Mouse (Mus musculus) cerebellum, adult 2 months (tissue): ENCODE results near the gene Trp53tg5.

Experiments
- CTCF ChIP-seq: fragments of 200-500 bp; IDR thresholded peaks from 2 replicates; pipeline ENCODE4 v1.5.1; 2011; ENCODE audit warnings: low read depth, mild to moderate bottlenecking, control low read depth, low read length, moderate library complexity, borderline replicate concordance; ENCODE audit not compliant: insufficient read depth
- POLR2A ChIP-seq: fragments of 200-500 bp; IDR thresholded peaks from 2 replicates; pipeline ENCODE4 v1.6.1; 2011; ENCODE audit warnings: low read length, control low read depth, borderline replicate concordance; ENCODE audit not compliant: insufficient read depth

DNA sequence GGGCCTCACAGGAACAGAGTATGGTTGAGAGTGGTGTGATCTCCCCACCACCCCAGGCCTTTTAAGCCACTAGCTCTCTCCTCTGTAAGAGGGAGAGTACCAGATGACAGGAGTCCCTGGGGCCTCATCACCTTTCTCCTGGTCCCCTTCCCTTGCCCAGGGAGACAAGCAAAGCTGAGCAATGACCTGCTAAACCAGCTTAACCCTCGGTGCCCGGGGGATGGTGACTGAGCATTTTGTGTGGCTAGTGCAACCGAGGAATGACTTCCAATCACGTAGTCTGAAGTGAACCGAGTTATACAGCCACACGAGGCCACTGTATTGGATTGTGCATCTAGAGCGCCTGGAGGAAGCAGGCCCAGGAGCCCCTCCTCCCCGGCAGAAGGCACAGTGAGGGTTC lies 49.1 kb downstream of the Trp53tg5 start:
- TF ChIP-seq POLR2A, result no peak
- no peak for TF ChIP-seq CTCF
